Mouse (Mus musculus) ovary, postnatal 14 days (tissue): ENCODE data around the gene Mpi.

Source experiments
- DNase-seq: peaks from one replicate; pipeline ENCODE4 v3.0.0; 2022; ENCODE audit warnings: low spot score

The Mpi gene

GRCm38 (mm10) chr9:57552139-57552887, at the start of gene Mpi:
TSS of gene Mpi (minus strand) at chr9:57552763.
- peak; percentile 42 for DNase-seq

GRCm38 (mm10) chr9:57602098-57602497, 49.5 kb upstream of the Mpi start:
- no peak for DNase-seq

- no peak for DNase-seq
Observed at GRCm38 (mm10) chr9:57601353-57601706, 48.8 kb upstream of the Mpi start.

- no peak for DNase-seq
Observed at GRCm38 (mm10) chr9:57600620-57601352, 48.2 kb upstream of the Mpi start.

- DNase-seq, result no peak
Observed at GRCm38 (mm10) chr9:57598851-57599563, 46.4 kb upstream of the Mpi start.

GRCm38 (mm10) chr9:57597929-57598382, 45.4 kb upstream of the Mpi start:
- no peak for DNase-seq

GRCm38 (mm10) chr9:57597265-57597664, 44.7 kb upstream of the Mpi start:
- no peak for DNase-seq

GRCm38 (mm10) chr9:57594174-57594509, 41.6 kb upstream of the Mpi start:
- DNase-seq, result no peak

- no peak for DNase-seq
Observed at GRCm38 (mm10) chr9:57593454-57594173, 41.1 kb upstream of the Mpi start.

GRCm38 (mm10) chr9:57590726-57591125, 38.2 kb upstream of the Mpi start:
- DNase-seq, result no peak

GRCm38 (mm10) chr9:57589224-57590126, 36.9 kb upstream of the Mpi start, which contains the start of gene Ulk3:
TSS of gene Ulk3 (plus strand) at chr9:57589452.
- DNase-seq, result peak; percentile 62

GRCm38 (mm10) chr9:57584991-57585390, 32.4 kb upstream of the Mpi start:
- DNase-seq, result no peak

- DNase-seq, result no peak
Observed at GRCm38 (mm10) chr9:57577144-57577849, 24.7 kb upstream of the Mpi start.

GRCm38 (mm10) chr9:57575577-57575976, 23.0 kb upstream of the Mpi start:
- DNase-seq, result no peak

- no peak for DNase-seq
Observed at GRCm38 (mm10) chr9:57574397-57574796, 21.8 kb upstream of the Mpi start.

- DNase-seq, result no peak
Observed at GRCm38 (mm10) chr9:57568500-57568899, 15.9 kb upstream of the Mpi start.

- no peak for DNase-seq
Observed at GRCm38 (mm10) chr9:57566846-57567245, 14.3 kb upstream of the Mpi start.

GRCm38 (mm10) chr9:57565741-57566221, 13.2 kb upstream of the Mpi start:
- DNase-seq, result peak; percentile 41

- no peak for DNase-seq
Observed at GRCm38 (mm10) chr9:57564609-57565008, 12.0 kb upstream of the Mpi start.

- DNase-seq, result peak; percentile 58
Observed at GRCm38 (mm10) chr9:57562896-57563372, 10.4 kb upstream of the Mpi start.
